Mouse (Mus musculus) megakaryocyte-erythroid progenitor cell, adult 5-6 weeks (primary cell): ENCODE measurements at regions not wholly inside any gene's neighbourhood (a gene's known extent, or its start where the extent isn't known, plus 50 kb on each side); places are given as distances from the start of the nearest gene placed in this dataset.
"Not testable (repeated sequence)": the region's sequence is repeated elsewhere in the genome, so short reads cannot be mapped to it uniquely, and the experiment has no call there.

ENCODE experiments used
- ATAC-seq: replicated peaks from 2 replicates; pipeline ENCODE4 v1.8.0; 2016; ENCODE audit warnings: mild to moderate bottlenecking, inconsistent platforms; ENCODE audit not compliant: severe bottlenecking, poor library complexity, low FRiP score, low TSS enrichment

GRCm38 (mm10) chr19:35034408-35034807 lies 112.2 kb downstream of the Kif20b start:
- no peak for ATAC-seq

GRCm38 (mm10) chr19:35045576-35045975 lies 123.4 kb downstream of the Kif20b start:
- no peak for ATAC-seq

DNA sequence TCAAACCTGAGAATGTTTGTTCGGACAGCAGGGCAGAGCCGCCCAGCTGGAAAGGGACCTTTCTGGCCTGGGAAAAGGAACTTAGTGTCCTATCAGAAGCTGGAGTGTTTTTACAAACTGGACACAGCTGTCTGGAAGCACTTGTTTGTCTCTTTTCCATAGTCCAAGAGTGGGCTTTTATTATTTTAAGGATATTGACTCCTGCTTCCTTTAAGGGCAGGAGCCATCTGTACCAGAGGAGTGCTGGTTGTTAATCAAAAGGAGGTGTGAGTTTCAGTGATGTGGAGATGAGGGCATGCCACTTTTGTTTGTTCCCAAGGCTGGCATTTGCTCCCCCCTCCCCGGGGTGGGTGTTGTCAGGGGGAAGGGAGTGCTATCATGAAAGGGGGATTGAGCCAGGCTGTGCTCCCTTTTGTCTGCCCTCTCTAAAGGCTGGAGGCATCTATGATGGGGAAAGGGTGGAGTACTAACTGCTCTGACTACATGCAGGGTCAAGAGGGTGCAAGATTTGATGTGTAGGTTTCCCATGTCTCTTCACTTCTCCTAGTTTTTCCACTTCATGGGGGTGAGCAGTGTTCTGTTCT lies 144.3 kb downstream of the Kif20b start:
- ATAC-seq: no peak

GRCm38 (mm10) chr19:35081126-35081525 lies 159.0 kb downstream of the Kif20b start:
- no peak for ATAC-seq

GRCm38 (mm10) chr19:35101244-35101643 lies 179.1 kb downstream of the Kif20b start:
- no peak for ATAC-seq

DNA sequence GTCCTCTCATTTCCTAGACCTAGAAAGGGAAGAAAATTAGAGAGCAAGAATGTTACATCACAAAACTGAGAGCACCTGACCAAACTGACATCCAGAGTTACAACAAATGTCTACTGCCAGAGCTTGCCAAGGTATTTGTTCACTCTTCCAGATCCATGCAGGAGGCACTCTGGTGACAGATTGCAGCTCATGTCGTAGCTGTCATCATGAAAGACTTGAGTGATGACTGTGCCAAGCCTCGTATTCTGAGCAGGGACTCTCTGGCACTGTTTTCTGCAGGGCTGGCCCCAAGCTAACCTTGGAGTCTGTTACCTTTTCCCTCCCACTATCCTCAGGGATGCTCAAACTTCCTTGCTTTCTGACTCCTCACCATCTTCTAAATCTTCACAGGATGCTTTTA lies 192.2 kb downstream of the Kif20b start:
- ATAC-seq: no peak

- ATAC-seq: peak; percentile 53
Measured at GRCm38 (mm10) chr19:35125278-35125677, 203.1 kb downstream of the Kif20b start.

DNA sequence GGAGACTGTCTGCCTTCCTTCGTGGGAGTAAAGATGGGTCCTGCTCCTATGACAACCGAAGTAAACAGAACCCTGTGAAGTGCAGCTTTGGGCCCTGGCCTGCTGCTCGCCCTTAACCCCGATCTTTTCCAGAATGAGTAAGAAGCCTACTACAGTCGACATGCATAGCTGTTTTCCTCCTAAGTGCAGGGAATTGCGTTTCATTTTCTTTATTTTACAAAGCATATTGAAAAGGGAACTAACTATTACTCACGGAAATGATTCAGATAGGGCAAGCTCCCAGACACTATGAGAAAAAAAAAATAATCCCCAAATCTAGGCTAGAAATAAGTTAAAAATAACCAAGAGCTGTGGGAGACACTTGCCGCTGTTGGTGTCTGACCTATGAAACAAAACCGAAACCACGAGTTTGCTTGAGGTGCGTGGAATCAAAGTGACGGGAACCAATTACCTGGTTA lies 204.5 kb downstream of the Kif20b start:
- ATAC-seq: peak; percentile 56

DNA sequence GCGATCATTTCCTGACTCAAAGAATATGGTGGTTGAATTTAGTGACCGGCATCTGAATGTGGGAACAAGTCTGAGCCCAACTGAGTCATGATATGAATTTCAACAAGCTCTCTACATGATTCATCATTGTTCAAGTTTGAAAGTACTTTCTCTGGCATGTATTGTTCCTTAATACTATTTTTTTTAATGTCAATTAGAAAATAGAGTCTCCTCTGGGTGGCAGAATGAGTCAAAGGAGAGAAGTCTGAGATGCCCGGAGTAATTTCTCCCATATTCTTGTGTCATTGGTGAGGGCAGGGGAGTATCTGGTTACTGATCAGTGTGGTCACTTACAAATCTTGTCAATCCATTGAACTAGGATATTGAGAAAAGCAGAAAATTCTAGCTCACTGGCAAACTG lies 205.9 kb downstream of the Kif20b start:
- ATAC-seq: no peak

- ATAC-seq: no peak
Measured at GRCm38 (mm10) chr19:35143131-35143530, 221.0 kb downstream of the Kif20b start.

DNA sequence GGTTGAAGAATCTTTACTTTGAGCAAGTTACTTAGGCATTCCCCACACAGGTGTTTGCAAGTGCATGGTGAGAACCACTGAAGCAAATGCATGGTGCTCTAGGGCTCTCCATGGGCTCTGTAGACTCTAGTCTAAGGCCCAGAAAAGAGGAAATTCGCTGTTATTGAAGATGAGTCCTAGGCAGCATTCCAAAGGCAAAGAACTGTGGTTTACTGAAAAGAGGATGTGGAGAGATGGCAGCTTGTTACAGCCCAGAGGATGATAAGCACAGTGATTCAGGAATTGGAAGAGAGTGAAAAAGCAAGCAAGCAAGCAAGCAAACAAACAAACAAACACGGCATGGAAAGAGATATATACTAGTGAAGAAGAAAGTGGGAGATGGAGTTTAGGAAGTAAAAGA lies 221.6 kb downstream of the Kif20b start:
- no peak for ATAC-seq

GRCm38 (mm10) chr19:35149476-35149875 lies 227.3 kb downstream of the Kif20b start:
- ATAC-seq: not testable (repeated sequence)

- no peak for ATAC-seq
Measured at GRCm38 (mm10) chr19:35150780-35151725, 228.9 kb downstream of the Kif20b start.

DNA sequence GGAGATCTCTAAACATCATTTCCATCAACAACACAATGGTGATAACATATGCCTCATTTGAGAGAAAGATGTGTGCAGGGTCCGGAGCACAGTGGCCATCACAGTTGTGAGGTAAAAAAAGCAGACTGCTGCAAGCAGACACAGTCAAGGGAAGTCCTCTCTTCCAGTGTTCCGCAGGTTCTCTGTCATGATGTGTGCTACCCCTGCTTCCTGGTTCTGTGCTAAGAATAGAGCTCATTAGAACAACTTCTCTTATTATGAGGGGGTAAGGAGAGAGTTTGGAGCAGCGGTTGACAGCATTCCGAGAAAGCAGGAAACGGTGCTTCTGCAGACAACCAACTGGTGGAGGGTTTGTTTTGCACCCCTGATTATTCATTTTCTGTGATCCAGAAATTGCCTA lies 229.7 kb downstream of the Kif20b start:
- ATAC-seq: peak; percentile 56; the same call in 1 of the 2 replicates

- ATAC-seq: no peak
Measured at GRCm38 (mm10) chr19:35157849-35158248, 235.7 kb downstream of the Kif20b start.

DNA sequence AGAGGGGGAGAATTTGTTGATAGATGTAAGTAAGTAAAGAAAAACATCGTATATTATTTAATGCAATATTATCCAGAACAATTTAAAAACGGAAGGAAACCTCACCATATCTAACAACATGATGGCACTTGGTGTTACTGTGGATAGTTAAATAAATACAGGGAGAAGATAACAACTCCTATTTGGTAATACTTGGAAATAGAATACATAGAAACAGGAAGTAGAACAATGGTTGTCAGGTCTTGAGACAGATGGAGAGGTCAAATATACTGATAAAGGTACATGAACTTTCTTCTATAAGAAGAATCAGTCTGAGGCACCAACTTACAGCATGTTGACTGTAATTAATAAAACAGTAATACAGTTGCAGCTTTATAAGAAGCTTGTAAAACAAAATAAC lies 242.6 kb downstream of the Kif20b start:
- no peak for ATAC-seq

- ATAC-seq: peak; percentile 92
Measured at GRCm38 (mm10) chr19:35170554-35170953, 248.4 kb downstream of the Kif20b start.

DNA sequence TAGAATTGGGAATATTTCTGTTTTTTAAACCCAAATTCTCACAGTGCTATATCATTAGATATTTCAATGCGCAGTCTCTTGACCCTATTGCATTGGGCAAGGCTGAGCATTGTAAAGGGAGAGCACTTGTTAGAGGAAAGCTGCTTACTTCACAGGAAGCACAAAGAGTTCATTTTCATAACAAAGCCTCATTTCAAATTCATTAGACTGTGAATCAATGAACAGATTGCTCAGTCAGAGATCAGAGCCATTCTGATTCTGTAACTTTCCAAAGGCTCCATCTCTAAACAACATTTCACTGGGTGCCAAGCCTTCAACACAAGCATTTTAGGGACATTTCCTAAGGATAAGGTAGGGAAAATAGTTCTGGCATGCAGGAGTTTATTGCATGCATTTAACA lies 257.9 kb downstream of the Kif20b start:
- no peak for ATAC-seq

- no peak for ATAC-seq
Measured at GRCm38 (mm10) chr19:35205557-35206239, 283.5 kb downstream of the Kif20b start.

DNA sequence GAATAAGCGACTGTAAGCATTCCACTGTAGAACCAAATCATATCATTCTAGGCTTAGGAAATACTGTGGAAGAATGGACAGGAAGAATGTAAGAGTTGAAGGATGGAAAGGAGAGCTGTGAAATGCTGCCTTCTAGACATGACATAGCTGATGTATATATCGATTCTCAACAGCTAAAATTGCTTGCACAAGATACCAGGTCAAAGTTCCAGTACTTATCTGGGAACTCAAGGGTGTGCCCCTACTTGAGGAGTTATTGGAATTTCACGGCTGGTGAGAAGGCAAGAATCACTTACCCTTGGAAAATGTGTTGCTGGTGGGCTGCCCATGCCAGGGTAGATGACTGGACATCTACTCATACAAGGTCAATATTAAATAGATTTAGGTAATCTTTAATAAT lies 322.0 kb downstream of the Kif20b start:
- no peak for ATAC-seq
